ENCODE assay signal across 7 mouse cellular contexts in the genomic region with DNA sequence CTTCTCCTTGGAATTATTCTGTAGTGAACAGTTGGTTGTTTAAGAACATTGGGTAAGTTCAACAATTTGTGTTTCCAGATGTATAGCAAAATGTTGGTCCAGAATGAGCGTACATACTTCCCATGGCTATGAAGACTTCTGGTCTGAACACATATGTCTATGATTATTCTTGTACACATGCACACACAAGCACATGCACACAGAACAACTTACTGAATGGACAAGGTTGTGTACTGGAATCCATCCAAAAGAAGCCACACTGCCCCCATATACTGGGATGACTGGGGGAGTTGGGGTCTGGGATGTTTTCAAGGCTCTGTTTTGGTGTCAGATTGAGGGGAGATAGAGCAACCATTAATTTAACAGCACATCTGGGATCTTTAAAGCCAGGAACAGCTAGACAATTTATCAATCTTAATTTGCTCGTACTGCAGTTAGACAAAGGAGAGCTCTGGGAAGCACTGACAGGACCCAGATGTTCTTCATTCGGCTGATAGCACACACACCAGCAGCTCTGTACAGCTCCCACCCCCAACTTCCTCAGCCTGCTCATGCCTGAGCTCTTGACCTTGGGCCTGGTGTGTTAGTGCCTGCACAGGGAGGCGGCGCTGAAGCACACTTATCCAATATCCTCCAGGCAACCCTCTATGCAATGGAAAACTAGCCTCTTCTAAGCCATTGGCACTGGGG.
DNase-seq lines count a peak whose midpoint lies in the region; ATAC-seq and TF ChIP-seq lines count a peak whose summit lies in the region.

No protein-coding gene starts in this region.

- no peak overlapping the region for H3K4me2 ChIP-seq in lung, postnatal 0 days (replicated peaks; ENCODE audit: low read depth, low read length)

- peaks cover 21% of the 10 kb centered on the region for H3K4me1 ChIP-seq in embryonic facial prominence, embryonic 10.5 days
- H3K4me1 ChIP-seq in heart, embryonic 10.5 days = peaks cover 15% of the 10 kb centered on the region; the same call in 1 of the 2 replicates
- no peaks in the 10 kb centered on the region for H3K4me1 ChIP-seq in lung, postnatal 0 days (ENCODE audit: insufficient read depth, low read depth, low read length)

- no peaks in the 10 kb centered on the region for H3K9me3 ChIP-seq in embryonic facial prominence, embryonic 10.5 days
- no peaks in the 10 kb centered on the region for H3K9me3 ChIP-seq in heart, embryonic 10.5 days
- H3K9me3 ChIP-seq in lung, postnatal 0 days (ENCODE audit: low read length) = no peaks in the 10 kb centered on the region

- H3K36me3 ChIP-seq in embryonic facial prominence, embryonic 10.5 days (replicated peaks) = no peaks in the 10 kb centered on the region
- H3K36me3 ChIP-seq in heart, embryonic 10.5 days = no peaks in the 10 kb centered on the region
- no peaks in the 10 kb centered on the region for H3K36me3 ChIP-seq in lung, postnatal 0 days (ENCODE audit: insufficient read depth, low read length)

- H3K27ac ChIP-seq in embryonic facial prominence, embryonic 10.5 days (replicated peaks) = peak overlapping the region; percentile 74
- 0 out of 2 replicates have a peak overlapping the region, but pooled peaks have one; percentile 17 for H3K27ac ChIP-seq in heart, embryonic 10.5 days
- no peak overlapping the region for H3K27ac ChIP-seq in lung, postnatal 0 days (ENCODE audit: low read length)

- peak; percentile 9; the same call in 1 of the 2 replicates for TF ChIP-seq CTCF in lung, postnatal 0 days (IDR thresholded peaks at IDR 0.05)

- WGBS in embryonic facial prominence, embryonic 10.5 days = 36% methylated on average over 5 of the region's 5 CpGs
- WGBS in heart, embryonic 10.5 days = 30% methylated on average over 5 of the region's 5 CpGs
- 29% methylated on average over 5 of the region's 5 CpGs for WGBS in lung, postnatal 0 days

- 0 out of 2 replicates have a peak, but pooled peaks cover 2% of the 10 kb centered on the region for H3K27me3 ChIP-seq in embryonic facial prominence, embryonic 10.5 days (replicated peaks; ENCODE audit: low read depth, poor library complexity, severe bottlenecking)
- no peaks in the 10 kb centered on the region for H3K27me3 ChIP-seq in heart, embryonic 10.5 days (ENCODE audit: insufficient read depth, poor library complexity, severe bottlenecking)
- no peaks in the 10 kb centered on the region for H3K27me3 ChIP-seq in lung, postnatal 0 days (replicated peaks; ENCODE audit: insufficient read depth, low read length)

- no peak overlapping the region for H3K4me3 ChIP-seq in embryonic facial prominence, embryonic 10.5 days
- H3K4me3 ChIP-seq in heart, embryonic 10.5 days = no peak overlapping the region
- H3K4me3 ChIP-seq in lung, postnatal 0 days (ENCODE audit: low read depth, low read length) = no peak overlapping the region

- TF ChIP-seq EP300 in lung, postnatal 0 days (IDR thresholded peaks at IDR 0.05) = no peak

- H3K9ac ChIP-seq in lung, postnatal 0 days (replicated peaks; ENCODE audit: low read depth) = no peak overlapping the region

- peak; percentile 83 for DNase-seq in embryonic facial prominence, embryonic 10.5 days (ENCODE audit: low spot score)
- DNase-seq in heart, embryonic 10.5 days (ENCODE audit: low spot score) = peak; percentile 86
- DNase-seq in kidney, adult 9 months = peak; percentile 43
- DNase-seq in lung, postnatal 0 days (ENCODE audit: low spot score) = peak; percentile 63
- DNase-seq in gastrocnemius, postnatal 25 days = no peak
- DNase-seq in left cerebral cortex, postnatal 10 days (ENCODE audit: extremely low spot score in 1 of 2, low spot score in 2 of 2) = no peak

- ATAC-seq in lung, postnatal 0 days = peak; percentile 89
- ATAC-seq in monocyte, adult 5-6 weeks (replicated peaks; ENCODE audit: insufficient number of reproducible peaks, low FRiP score, low TSS enrichment, poor library complexity, severe bottlenecking) = no peak

- intact Hi-C loops in left cerebral cortex, postnatal 10 days (cut with DNase I) = no loop called here

Comparison
In these comparisons a context has a peak if more than half of its experiments do, and no peak if none do; other contexts are left out.
1. DNase-seq: peak in embryonic facial prominence, embryonic 10.5 days (single experiment), heart, embryonic 10.5 days (single experiment), kidney, adult 9 months (single experiment) and lung, postnatal 0 days (single experiment); none in gastrocnemius, postnatal 25 days (single experiment) and left cerebral cortex, postnatal 10 days (0 of 2).